Mouse (Mus musculus): ENCODE data around the gene Smarca2.
"Not testable (repeated sequence)": the region's sequence is repeated elsewhere in the genome, so short reads cannot be mapped to it uniquely, and the experiment has no call there.

- not testable (repeated sequence) for TF ChIP-seq CTCF (IDR thresholded peaks at IDR 0.05; ENCODE audit: extremely low read depth, insufficient read depth, insufficient read length, insufficient replicate concordance); POLR2A (IDR thresholded peaks at IDR 0.05; ENCODE audit: low read depth, low read length)
Observed at GRCm38 (mm10) chr19:26745021-26745420, 140.2 kb downstream of the Smarca2 start.

Data from spleen, adult 2 months (tissue).